Mouse (Mus musculus): ENCODE measurements around the gene Mprip.

- TF ChIP-seq CTCF (IDR thresholded peaks at IDR 0.05; ENCODE audit: insufficient read depth, low read depth, low read length), result no peak
- no peak for TF ChIP-seq POLR2A (IDR thresholded peaks at IDR 0.05; ENCODE audit: insufficient read depth, low read depth, low read length)
Measured at GRCm38 (mm10) chr11:59678693-59679092, 17.6 kb downstream of the Mprip start.
